Mouse (Mus musculus): Measurements from ENCODE around the gene Aldoc.

The Aldoc gene

GRCm38 (mm10) chr11:78360789-78361131 is 38.0 kb downstream of the Aldoc start:
- no peak for DNase-seq (ENCODE audit: low read depth, low spot score)

GRCm38 (mm10) chr11:78363309-78364007 is 40.7 kb downstream of the Aldoc start:
- DNase-seq (ENCODE audit: low read depth, low spot score) = no peak

GRCm38 (mm10) chr11:78364103-78364502 is 41.3 kb downstream of the Aldoc start:
- no peak for DNase-seq (ENCODE audit: low read depth, low spot score)

- no peak for DNase-seq (ENCODE audit: low read depth, low spot score)
Observed at GRCm38 (mm10) chr11:78367456-78368225, 44.9 kb downstream of the Aldoc start.

- DNase-seq (ENCODE audit: low read depth, low spot score) = no peak
Observed at GRCm38 (mm10) chr11:78370389-78370788, 47.6 kb downstream of the Aldoc start.

GRCm38 (mm10) chr11:78371711-78372110 is 48.9 kb downstream of the Aldoc start:
- no peak for DNase-seq (ENCODE audit: low read depth, low spot score)

- no peak for DNase-seq (ENCODE audit: low read depth, low spot score)
Observed at GRCm38 (mm10) chr11:78372166-78372565, 49.4 kb downstream of the Aldoc start.

- DNase-seq (ENCODE audit: low read depth, low spot score) = no peak
Observed at GRCm38 (mm10) chr11:78372610-78373009, 49.8 kb downstream of the Aldoc start.

- DNase-seq (ENCODE audit: low read depth, low spot score) = no peak
Observed at GRCm38 (mm10) chr11:78374147-78374546, 51.4 kb downstream of the Aldoc start.
